ENCODE assay signal across 13 mouse cellular contexts in genomic region chr2:173405629-173406028, GRCm38 (mm10).
"Had no signal": no experiment of that assay in that cellular context is flagged by ENCODE, and none has a peak within 500 bp of the region (broad histone marks: within the 10 kb centered on the region; RNA-seq: fewer than 3 reads in every experiment).

No protein-coding gene starts in this region.

- H3K9me3 ChIP-seq: liver, embryonic 13.5 days; lung, embryonic 15.5 days; midbrain, embryonic 12.5 days; stomach, embryonic 15.5 days had no signal

- ATAC-seq: liver, postnatal 0 days had no signal

- H3K27ac ChIP-seq: layer of hippocampus, adult 2 months; liver, embryonic 13.5 days; lung, embryonic 15.5 days; macrophage; stomach, embryonic 15.5 days had no signal

- H3K9ac ChIP-seq: liver, embryonic 13.5 days; liver, postnatal 0 days; lung, embryonic 15.5 days; midbrain, embryonic 12.5 days; stomach, embryonic 15.5 days had no signal

- H3K4me3 ChIP-seq: layer of hippocampus, adult 2 months; liver, embryonic 13.5 days; lung, embryonic 15.5 days; megakaryocyte, embryonic 14.5 days; midbrain, embryonic 12.5 days; stomach, embryonic 15.5 days had no signal

- H3K27me3 ChIP-seq: liver, embryonic 13.5 days; lung, embryonic 15.5 days; megakaryocyte, embryonic 14.5 days; midbrain, embryonic 12.5 days; stomach, embryonic 15.5 days had no signal

- H3K36me3 ChIP-seq: liver, embryonic 13.5 days; lung, embryonic 15.5 days; midbrain, embryonic 12.5 days; stomach, embryonic 15.5 days had no signal

- DNase-seq: kidney, postnatal 10 days; kidney, postnatal 4 days; liver; liver, embryonic 13.5 days; liver, postnatal 0 days; lung, postnatal 14 days; right cerebral cortex, postnatal 14 days had no signal

- H3K4me2 ChIP-seq: liver, embryonic 13.5 days; lung, embryonic 15.5 days; stomach, embryonic 15.5 days had no signal
